Mouse (Mus musculus): Measurements from ENCODE around the gene Arhgdib. TPM values are rescaled to one million over a fixed set of nuclear protein-coding genes. Genes with fewer than 3 reads are reported as not detected.
A peak's percentile ranks its signal among the peaks of the same experiment; 100 is the strongest.

Arhgdib gene
- polyA plus RNA-seq, 1 experiment from 2014 or later: 22.9 TPM

- 50% methylated on average over 1 of the region's 2 CpGs for WGBS
Measured at GRCm38 (mm10) chr6:136912751-136913265, 28.9 kb downstream of the Arhgdib start.

GRCm38 (mm10) chr6:136910247-136910890, 31.3 kb downstream of the Arhgdib start:
- no peak overlapping the region for H3K9ac ChIP-seq
- peaks cover 11% of the 10 kb centered on the region for H3K4me1 ChIP-seq
- no peak for ATAC-seq (ENCODE audit: low FRiP score)
- no peaks in the 10 kb centered on the region for H3K9me3 ChIP-seq
- no peak overlapping the region for H3K4me2 ChIP-seq
- H3K36me3 ChIP-seq (replicated peaks): no peaks in the 10 kb centered on the region
- H3K27me3 ChIP-seq: no peaks in the 10 kb centered on the region
- no peak overlapping the region for H3K4me3 ChIP-seq (replicated peaks)
- WGBS: 90% methylated on average over 9 of the region's 9 CpGs
- H3K27ac ChIP-seq: no peak overlapping the region

More at GRCm38 (mm10) chr6:136912751-136913265, 28.9 kb downstream of the Arhgdib start:
- H3K4me2 ChIP-seq: peak overlapping the region; percentile 49
- no peak overlapping the region for H3K4me3 ChIP-seq (replicated peaks)
- no peak overlapping the region for H3K27ac ChIP-seq
- H3K9me3 ChIP-seq: no peaks in the 10 kb centered on the region
- no peaks in the 10 kb centered on the region for H3K27me3 ChIP-seq
- no peaks in the 10 kb centered on the region for H3K36me3 ChIP-seq (replicated peaks)
- H3K4me1 ChIP-seq: peaks cover 7% of the 10 kb centered on the region
- 0 out of 2 replicates have a peak, but pooled peaks have one; percentile 6 for ATAC-seq (ENCODE audit: low FRiP score)
- no peak overlapping the region for H3K9ac ChIP-seq

- Histone ChIP-seq H3K4me2 (no peak overlapping the region), H3K4me1 (peaks cover 4% of the 10 kb centered on the region; the same call in 1 of the 2 replicates), H3K36me3 (replicated peaks) (no peaks in the 10 kb centered on the region), H3K27me3 (no peaks in the 10 kb centered on the region), H3K27ac (no peak overlapping the region), H3K9ac (no peak overlapping the region), H3K4me3 (replicated peaks) (no peak overlapping the region), H3K9me3 (no peaks in the 10 kb centered on the region)
- 85% methylated on average over 10 of the region's 10 CpGs for WGBS
- ATAC-seq (ENCODE audit: low FRiP score): no peak
Measured at GRCm38 (mm10) chr6:136906937-136907293, 34.8 kb downstream of the Arhgdib start.

- Histone ChIP-seq H3K4me1 (peaks cover 4% of the 10 kb centered on the region; the same call in 1 of the 2 replicates), H3K4me3 (replicated peaks) (no peak overlapping the region), H3K4me2 (no peak overlapping the region), H3K27me3 (no peaks in the 10 kb centered on the region), H3K9ac (no peak overlapping the region), H3K27ac (no peak overlapping the region), H3K36me3 (replicated peaks) (no peaks in the 10 kb centered on the region), H3K9me3 (no peaks in the 10 kb centered on the region)
- ATAC-seq (ENCODE audit: low FRiP score): no peak
- 91% methylated on average over 19 of the region's 19 CpGs for WGBS
Measured at GRCm38 (mm10) chr6:136906283-136906936, 35.3 kb downstream of the Arhgdib start.

GRCm38 (mm10) chr6:136903885-136904470, 37.7 kb downstream of the Arhgdib start:
- H3K4me1 ChIP-seq: peaks cover 4% of the 10 kb centered on the region; the same call in 1 of the 2 replicates
- 71% methylated on average over 8 of the region's 8 CpGs for WGBS
- no peak for ATAC-seq (ENCODE audit: low FRiP score)
- no peak overlapping the region for H3K4me3 ChIP-seq (replicated peaks)
- no peak overlapping the region for H3K27ac ChIP-seq
- H3K9ac ChIP-seq: no peak overlapping the region
- no peaks in the 10 kb centered on the region for H3K27me3 ChIP-seq
- no peak overlapping the region for H3K4me2 ChIP-seq
- H3K36me3 ChIP-seq (replicated peaks): no peaks in the 10 kb centered on the region
- H3K9me3 ChIP-seq: no peaks in the 10 kb centered on the region

- no peak for ATAC-seq (ENCODE audit: low FRiP score)
- H3K9ac ChIP-seq: no peak overlapping the region
- no peak overlapping the region for H3K4me3 ChIP-seq (replicated peaks)
- whole genome bisulfite sequencing: 87% methylated on average over 9 of the region's 9 CpGs
- no peaks in the 10 kb centered on the region for H3K36me3 ChIP-seq (replicated peaks)
- H3K27me3 ChIP-seq: no peaks in the 10 kb centered on the region
- H3K4me1 ChIP-seq: peaks cover 4% of the 10 kb centered on the region; the same call in 1 of the 2 replicates
- H3K4me2 ChIP-seq: no peak overlapping the region
- H3K27ac ChIP-seq: no peak overlapping the region
- no peaks in the 10 kb centered on the region for H3K9me3 ChIP-seq
Measured at GRCm38 (mm10) chr6:136902527-136902926, 39.2 kb downstream of the Arhgdib start.

- 82% methylated on average over 2 of the region's 2 CpGs for WGBS
- no peak for ATAC-seq (ENCODE audit: low FRiP score)
- Histone ChIP-seq H3K4me3 (replicated peaks) (no peak overlapping the region), H3K9me3 (no peaks in the 10 kb centered on the region), H3K36me3 (replicated peaks) (no peaks in the 10 kb centered on the region), H3K4me1 (no peaks in the 10 kb centered on the region; the same call in 1 of the 2 replicates), H3K27me3 (no peaks in the 10 kb centered on the region), H3K27ac (no peak overlapping the region), H3K9ac (no peak overlapping the region), H3K4me2 (no peak overlapping the region)
Measured at GRCm38 (mm10) chr6:136901010-136901409, 40.7 kb downstream of the Arhgdib start.

- Histone ChIP-seq H3K4me1 (no peaks in the 10 kb centered on the region; the same call in 1 of the 2 replicates), H3K4me2 (no peak overlapping the region), H3K27me3 (no peaks in the 10 kb centered on the region), H3K4me3 (replicated peaks) (no peak overlapping the region), H3K9ac (no peak overlapping the region), H3K9me3 (no peaks in the 10 kb centered on the region), H3K27ac (no peak overlapping the region), H3K36me3 (replicated peaks) (no peaks in the 10 kb centered on the region)
- no peak for ATAC-seq (ENCODE audit: low FRiP score)
- WGBS: 80% methylated on average over 4 of the region's 4 CpGs
Measured at GRCm38 (mm10) chr6:136900369-136901009, 41.2 kb downstream of the Arhgdib start.

- Histone ChIP-seq H3K9ac (no peak overlapping the region), H3K4me1 (no peaks in the 10 kb centered on the region; the same call in 1 of the 2 replicates), H3K36me3 (replicated peaks) (no peaks in the 10 kb centered on the region), H3K9me3 (no peaks in the 10 kb centered on the region), H3K27ac (no peak overlapping the region), H3K4me2 (no peak overlapping the region), H3K4me3 (replicated peaks) (no peak overlapping the region), H3K27me3 (no peaks in the 10 kb centered on the region)
- ATAC-seq (ENCODE audit: low FRiP score): no peak
- 94% methylated on average over 2 of the region's 2 CpGs for WGBS
Measured at GRCm38 (mm10) chr6:136898954-136899353, 42.7 kb downstream of the Arhgdib start.

- ATAC-seq (ENCODE audit: low FRiP score): no peak
- no peak overlapping the region for H3K9ac ChIP-seq
- 67% methylated on average over 4 of the region's 4 CpGs for WGBS
- no peak overlapping the region for H3K4me2 ChIP-seq
- no peaks in the 10 kb centered on the region for H3K27me3 ChIP-seq
- H3K36me3 ChIP-seq (replicated peaks): no peaks in the 10 kb centered on the region
- no peak overlapping the region for H3K27ac ChIP-seq
- H3K4me3 ChIP-seq (replicated peaks): no peak overlapping the region
- H3K9me3 ChIP-seq: no peaks in the 10 kb centered on the region
- H3K4me1 ChIP-seq: no peaks in the 10 kb centered on the region
Measured at GRCm38 (mm10) chr6:136898222-136898621, 43.5 kb downstream of the Arhgdib start.

GRCm38 (mm10) chr6:136897789-136898188, 43.9 kb downstream of the Arhgdib start:
- H3K9ac ChIP-seq: no peak overlapping the region

More at GRCm38 (mm10) chr6:136897789-136898188, 43.9 kb downstream of the Arhgdib start:
- Histone ChIP-seq H3K27ac (no peak overlapping the region), H3K4me2 (no peak overlapping the region), H3K27me3 (no peaks in the 10 kb centered on the region), H3K9me3 (no peaks in the 10 kb centered on the region), H3K36me3 (replicated peaks) (no peaks in the 10 kb centered on the region), H3K4me1 (no peaks in the 10 kb centered on the region), H3K4me3 (replicated peaks) (no peak overlapping the region)
- 87% methylated on average over 4 of the region's 4 CpGs for WGBS
- no peak for ATAC-seq (ENCODE audit: low FRiP score)
